Mouse (Mus musculus) B cell, adult 62 days (primary cell): ENCODE data around the gene Mgarp. TPM values are rescaled to one million over a fixed set of nuclear protein-coding genes. Genes with fewer than 3 reads are reported as not detected.

Source experiments
- total RNA-seq: library from RNA; stranded (reverse); gene quantifications from 4 replicates; pipeline ENCODE4 v1.2.4, GENCODE M21; 2023

The Mgarp gene
- not detected in 4 replicates for total RNA-seq

GRCm38 (mm10) chr3:51396219-51397068 lies at the start of gene Mgarp:
TSS of gene Mgarp (minus strand) at chr3:51396738.

GRCm38 (mm10) chr3:51415098-51416072 lies 18.8 kb upstream of the Mgarp start, which contains the start of gene Naa15:
TSS of gene Naa15 (plus strand) at chr3:51415148.

GRCm38 (mm10) chr3:51408561-51409183 lies 12.1 kb upstream of the Mgarp start, which contains the start of gene Ndufc1:
TSS of gene Ndufc1 (minus strand) at chr3:51408988.

DNA sequence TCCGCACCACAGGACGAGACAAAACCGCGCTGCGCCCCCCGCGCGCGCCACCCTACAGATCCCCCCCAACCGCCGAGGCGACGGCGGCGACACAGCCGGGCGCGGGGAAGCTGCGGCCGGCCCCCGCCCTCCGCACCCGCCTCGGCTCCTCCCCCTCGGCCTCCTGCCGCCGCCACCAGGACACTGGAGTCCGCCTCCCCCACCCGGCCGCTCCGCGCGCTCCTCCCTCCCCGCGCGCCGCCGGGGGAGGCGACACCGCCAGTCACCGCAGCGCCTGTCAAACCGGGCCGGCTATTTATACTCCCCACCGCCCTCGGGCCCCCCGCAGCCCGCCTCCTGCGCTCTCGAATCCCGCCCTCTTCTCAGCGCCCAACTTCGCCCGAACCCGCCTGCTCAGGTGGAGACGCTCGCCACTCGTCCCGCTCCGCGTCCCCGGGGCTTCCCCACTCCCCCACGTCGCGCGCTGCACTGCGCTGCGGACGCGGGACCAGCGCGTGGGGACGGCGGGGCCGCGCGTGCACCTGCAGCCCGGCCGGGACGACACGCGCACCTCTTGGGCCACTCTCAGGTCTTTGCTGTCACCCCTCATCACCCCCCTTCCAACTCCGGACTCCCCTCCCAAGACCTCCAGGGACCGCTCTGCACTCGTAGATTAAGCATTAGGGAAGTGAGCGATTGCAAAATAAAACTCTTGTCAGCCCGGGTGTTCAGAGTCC lies 55.8 kb downstream of the Mgarp start, which contains the start of gene Elf2:
Elf2 (minus strand) TSS at position 112 of the 716 bp plus-strand sequence.

Other genes with a start within 250 kb of the Mgarp start
- 3.3 to 3.7 TPM (median 3.5 TPM) in 4 replicates for gene Noct, start 172.3 kb downstream of the Mgarp start, total RNA-seq
- 111 to 131 TPM (median 123 TPM) in 4 replicates for gene Elf2, start 56.1 kb downstream of the Mgarp start, total RNA-seq
- gene Ndufc1, start 12.2 kb upstream of the Mgarp start, total RNA-seq: 61.4 to 86.5 TPM (median 71.4 TPM) in 4 replicates
- 103 to 137 TPM (median 123 TPM) in 4 replicates for gene Naa15, start 18.4 kb upstream of the Mgarp start, total RNA-seq
- 26.2 to 30.4 TPM (median 28.4 TPM) in 4 replicates for gene Rab33b, start 87.2 kb upstream of the Mgarp start, total RNA-seq
- 33.7 to 41.4 TPM (median 36.7 TPM) in 4 replicates for gene Setd7, start 164.1 kb upstream of the Mgarp start, total RNA-seq